Mouse (Mus musculus) midbrain, postnatal 0 days (tissue): ENCODE data around the gene Leng8. TPM values are rescaled to one million over a fixed set of nuclear protein-coding genes. Genes with fewer than 3 reads are reported as not detected.
"Not testable (repeated sequence)": the region's sequence is repeated elsewhere in the genome, so short reads cannot be mapped to it uniquely, and the experiment has no call there.

Experiments used
- ATAC-seq: fragments of 200-750 bp; cut with Nextera tagmentation; 2 replicates; pipeline ENCODE4 v1.8.0; 2017; ENCODE audit warnings: moderate number of reproducible peaks, mild to moderate bottlenecking, moderate TSS enrichment, moderate library complexity; ENCODE audit not compliant: low FRiP score
- DNase-seq: peaks from one replicate; pipeline ENCODE4 v3.0.0-alpha.2; 2015; ENCODE audit warnings: low spot score
- H3K27ac ChIP-seq: fragments of 300-500 bp; sonication (generic); 2 replicates; pipeline ENCODE4 v1.5.1; 2014; ENCODE audit warnings: low read depth, mild to moderate bottlenecking, low read length, mixed read lengths
- H3K27me3 ChIP-seq: fragments of 300-500 bp; sonication (generic); 2 replicates; pipeline ENCODE4 v1.6.1; 2014; ENCODE audit warnings: low read length, control low read depth, mixed read lengths; ENCODE audit not compliant: insufficient read depth
- H3K36me3 ChIP-seq: fragments of 300-500 bp; sonication (generic); 2 replicates; pipeline ENCODE4 v1.6.1; 2014; ENCODE audit warnings: low read length, control low read depth, mixed read lengths; ENCODE audit not compliant: insufficient read depth
- H3K4me1 ChIP-seq: fragments of 300-500 bp; sonication (generic); 2 replicates; pipeline ENCODE4 v1.6.1; 2014; ENCODE audit warnings: mild to moderate bottlenecking, control low read depth, antibody characterized with exemption, low read length, mixed read lengths; ENCODE audit not compliant: insufficient read depth
- H3K4me2 ChIP-seq: fragments of 300-500 bp; sonication (generic); 2 replicates; pipeline ENCODE4 v1.6.1; 2014; ENCODE audit warnings: low read depth, mild to moderate bottlenecking, low read length, mixed read lengths; ENCODE audit not compliant: poor library complexity, severe bottlenecking
- H3K4me3 ChIP-seq: fragments of 300-500 bp; sonication (generic); 2 replicates; pipeline ENCODE4 v1.5.1; 2014; ENCODE audit warnings: low read depth, mild to moderate bottlenecking, low read length, moderate library complexity
- H3K9ac ChIP-seq: fragments of 300-500 bp; sonication (generic); replicated peaks from 2 replicates; pipeline ENCODE4 v1.6.1; 2014; ENCODE audit warnings: mild to moderate bottlenecking, low read length, moderate library complexity, mixed read lengths; ENCODE audit not compliant: poor library complexity, severe bottlenecking
- H3K9me3 ChIP-seq: fragments of 300-500 bp; sonication (generic); 2 replicates; pipeline ENCODE4 v1.6.1; 2016; ENCODE audit warnings: low read length, control low read depth
- CTCF ChIP-seq: IDR thresholded peaks from 2 replicates; pipeline ENCODE4 v1.5.1; 2016; ENCODE audit warnings: antibody characterized with exemption, mild to moderate bottlenecking
- WGBS: fragments of 180-500 bp; shearing (Covaris S2); extraction: QIAGEN DNeasy Blood & Tissue Kit; methylation state at CpG from one replicate; pipeline ENCODE4 v1.1.7; 2014; 5-methylcytosine and 5-hydroxymethylcytosine counted together
- polyA plus RNA-seq: library from polyadenylated mRNA; unstranded; fragments of >200 nt; fragmentation: Nextera tagmentation; extraction: Ambion mirVana; gene quantifications from 2 replicates; pipeline ENCODE4 v1.2.1, GENCODE M21; 2015
- total RNA-seq: library from RNA; depleted of rRNA; stranded (reverse); fragments of >200 nt; gene quantifications from 2 replicates; pipeline ENCODE4 v1.2.3, GENCODE M21; 2014

The Leng8 gene
- total and polyA plus RNA-seq, 2 experiments from 2014 or later: 64.1 to 176 TPM

GRCm38 (mm10) chr7:4150811-4151221 lies 14.0 kb downstream of the Leng8 start:
- Histone ChIP-seq H3K27ac (no peak overlapping the region), H3K9ac (peak overlapping the region; percentile 29; the same call in 1 of the 2 replicates), H3K4me3 (peak overlapping the region; percentile 74), H3K9me3 (no peaks in the 10 kb centered on the region), H3K4me2 (peak overlapping the region; percentile 80), H3K27me3 (peaks cover 5% of the 10 kb centered on the region; the same call in 1 of the 2 replicates), H3K4me1 (no peaks in the 10 kb centered on the region), H3K36me3 (peaks cover 11% of the 10 kb centered on the region)
- no peak for TF ChIP-seq CTCF
- ATAC-seq (peak; percentile 13; the same call in 1 of the 2 replicates), DNase-seq (peak; percentile 76)
- 3% methylated on average over 14 of the region's 14 CpGs for WGBS

DNA sequence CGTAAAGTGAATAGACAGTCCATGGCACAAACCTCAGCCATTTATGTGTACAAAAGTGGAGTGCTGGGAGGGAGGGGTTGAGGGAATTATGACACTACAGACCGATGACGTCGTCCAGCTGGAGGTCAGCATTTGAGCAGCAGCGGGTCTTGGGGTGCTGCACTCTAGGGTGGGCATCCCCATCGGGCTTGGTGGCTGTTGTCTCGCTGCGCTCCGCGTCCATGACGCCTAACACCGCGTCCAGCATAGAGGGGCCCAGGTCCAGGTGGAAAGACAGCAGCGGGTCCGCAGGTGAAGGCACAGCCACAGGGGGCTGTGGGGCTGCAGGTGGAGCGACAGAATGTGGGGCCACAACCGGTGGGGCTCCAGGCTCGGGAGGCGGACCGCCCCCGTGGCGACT lies 14.4 kb downstream of the Leng8 start:
- WGBS: 12% methylated on average over 22 of the region's 22 CpGs
- no peak for DNase-seq

DNA sequence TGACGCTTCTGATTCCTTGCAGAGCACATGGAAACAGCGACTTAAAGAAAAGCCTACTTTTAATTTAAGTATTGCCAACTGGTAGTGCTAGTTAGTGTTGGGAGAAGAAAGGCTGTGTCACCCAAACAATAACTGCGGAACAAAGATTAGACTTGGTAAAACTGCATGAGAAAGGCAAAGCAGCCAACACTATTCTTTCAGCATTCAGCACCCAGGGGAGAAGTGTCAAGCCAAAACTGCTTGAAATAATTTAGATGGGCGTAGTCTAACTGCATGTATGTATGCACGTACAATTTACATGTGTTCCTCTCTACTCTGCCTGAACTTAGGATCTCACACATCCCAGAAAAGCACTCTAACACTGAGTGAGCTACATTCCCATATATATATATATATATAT lies 17.5 kb downstream of the Leng8 start:
- H3K9ac ChIP-seq: no peak overlapping the region
- H3K9me3 ChIP-seq: no peaks in the 10 kb centered on the region
- H3K36me3 ChIP-seq: no peaks in the 10 kb centered on the region
- 72% methylated on average over 5 of the region's 5 CpGs for WGBS
- no peak overlapping the region for H3K4me2 ChIP-seq
- peaks cover 5% of the 10 kb centered on the region; the same call in 1 of the 2 replicates for H3K27me3 ChIP-seq
- ATAC-seq: no peak
- DNase-seq: no peak
- H3K27ac ChIP-seq: no peak overlapping the region
- no peaks in the 10 kb centered on the region for H3K4me1 ChIP-seq
- no peak for TF ChIP-seq CTCF
- H3K4me3 ChIP-seq: no peak overlapping the region

More for the DNA sequence above, 14.4 kb downstream of the Leng8 start:
- ATAC-seq: peak; percentile 4; the same call in 1 of the 2 replicates
- Histone ChIP-seq H3K27me3 (peaks cover 5% of the 10 kb centered on the region; the same call in 1 of the 2 replicates), H3K4me1 (no peaks in the 10 kb centered on the region), H3K9me3 (no peaks in the 10 kb centered on the region), H3K9ac (peak overlapping the region; percentile 39), H3K4me2 (peak overlapping the region; percentile 80), H3K36me3 (peaks cover 8% of the 10 kb centered on the region), H3K27ac (no peak overlapping the region), H3K4me3 (peak overlapping the region; percentile 74)
- no peak for TF ChIP-seq CTCF

- H3K4me1 ChIP-seq: no peaks in the 10 kb centered on the region
- DNase-seq (no peak), ATAC-seq (no peak)
- H3K4me3 ChIP-seq: no peak overlapping the region
- H3K9ac ChIP-seq: no peak overlapping the region
- H3K4me2 ChIP-seq: no peak overlapping the region
- H3K27ac ChIP-seq: no peak overlapping the region
- H3K27me3 ChIP-seq: peaks cover 5% of the 10 kb centered on the region; the same call in 1 of the 2 replicates
- no peaks in the 10 kb centered on the region for H3K36me3 ChIP-seq
- TF ChIP-seq CTCF: no peak
- WGBS: 39% methylated on average over 4 of the region's 4 CpGs
- no peaks in the 10 kb centered on the region for H3K9me3 ChIP-seq
Observed at GRCm38 (mm10) chr7:4154976-4155375, 18.1 kb downstream of the Leng8 start.

- not testable (repeated sequence) for H3K4me1 ChIP-seq, H3K9ac ChIP-seq, H3K36me3 ChIP-seq, H3K9me3 ChIP-seq, ATAC-seq, H3K27me3 ChIP-seq, H3K4me3 ChIP-seq, H3K4me2 ChIP-seq, DNase-seq, H3K27ac ChIP-seq
- 0 out of 2 replicates have a peak, but pooled peaks have one; percentile 14 for TF ChIP-seq CTCF
- WGBS: 91% methylated on average over 4 of the region's 4 CpGs
Observed at GRCm38 (mm10) chr7:4161596-4161995, 24.8 kb downstream of the Leng8 start.

GRCm38 (mm10) chr7:4163571-4164072 lies 26.8 kb downstream of the Leng8 start:
- Histone ChIP-seq H3K27me3 (no peaks in the 10 kb centered on the region), H3K4me2 (peak overlapping the region; percentile 49), H3K9ac (no peak overlapping the region), H3K4me1 (no peaks in the 10 kb centered on the region), H3K4me3 (peak overlapping the region; percentile 28), H3K9me3 (no peaks in the 10 kb centered on the region), H3K27ac (no peak overlapping the region), H3K36me3 (no peaks in the 10 kb centered on the region)
- no peak for DNase-seq
- 3% methylated on average over 11 of the region's 11 CpGs for WGBS
- no peak for ATAC-seq
- no peak for TF ChIP-seq CTCF
